Mouse (Mus musculus) heart, embryonic 11.5 days (tissue): ENCODE data around the gene Pacsin1. TPM values are rescaled to one million over a fixed set of nuclear protein-coding genes. Genes with fewer than 3 reads are reported as not detected.
A peak's percentile ranks its signal among the peaks of the same experiment; 100 is the strongest.

Source experiments
- ATAC-seq: fragments of 200-750 bp; cut with Nextera tagmentation; replicated peaks from 2 replicates; pipeline ENCODE4 v1.8.0; 2017; ENCODE audit warnings: moderate library complexity; ENCODE audit not compliant: insufficient number of reproducible peaks, low FRiP score, low TSS enrichment
- H3K27ac ChIP-seq: fragments of 300-500 bp; sonication (generic); 2 replicates; pipeline ENCODE4 v1.5.1; 2014; ENCODE audit warnings: mild to moderate bottlenecking, low read depth, low read length
- H3K27me3 ChIP-seq: fragments of 300-500 bp; sonication (generic); 2 replicates; pipeline ENCODE4 v1.6.1; 2014; ENCODE audit warnings: mild to moderate bottlenecking, low read length, mixed read lengths; ENCODE audit not compliant: control insufficient read depth, insufficient read depth
- H3K36me3 ChIP-seq: fragments of 300-500 bp; sonication (generic); 2 replicates; pipeline ENCODE4 v1.6.1; 2014; ENCODE audit warnings: mild to moderate bottlenecking, low read length, moderate library complexity, mixed read lengths; ENCODE audit not compliant: control insufficient read depth, insufficient read depth
- H3K4me1 ChIP-seq: fragments of 300-500 bp; sonication (generic); 2 replicates; pipeline ENCODE4 v1.6.1; 2014; ENCODE audit warnings: low read length; ENCODE audit not compliant: control insufficient read depth, insufficient read depth
- H3K4me2 ChIP-seq: fragments of 300-500 bp; sonication (generic); 2 replicates; pipeline ENCODE4 v1.6.1; 2014; ENCODE audit warnings: mild to moderate bottlenecking, moderate library complexity
- H3K4me3 ChIP-seq: fragments of 300-500 bp; sonication (generic); 2 replicates; pipeline ENCODE4 v1.5.1; 2014; ENCODE audit warnings: low read depth, low read length
- H3K9ac ChIP-seq: fragments of 300-500 bp; sonication (generic); 2 replicates; pipeline ENCODE4 v1.6.1; 2014; ENCODE audit warnings: mild to moderate bottlenecking, low read depth, low read length, moderate library complexity
- H3K9me3 ChIP-seq: fragments of 300-500 bp; sonication (generic); replicated peaks from 2 replicates; pipeline ENCODE4 v1.6.1; 2016; ENCODE audit warnings: low read length; ENCODE audit not compliant: control insufficient read depth
- WGBS: fragments of 180-500 bp; shearing (Covaris S2); extraction: QIAGEN DNeasy Blood & Tissue Kit; methylation state at CpG from one replicate; pipeline ENCODE4 v1.1.7; 2014; ENCODE audit not compliant: insufficient replicate concordance; 5-methylcytosine and 5-hydroxymethylcytosine counted together
- polyA plus RNA-seq: library from polyadenylated mRNA; unstranded; fragments of >200 nt; fragmentation: Nextera tagmentation; extraction: Ambion mirVana; gene quantifications from 2 replicates; pipeline ENCODE4 v1.2.1, GENCODE M21; 2014

Pacsin1 gene
- polyA plus RNA-seq, 1 experiment from 2014 or later: 2.5 TPM

DNA sequence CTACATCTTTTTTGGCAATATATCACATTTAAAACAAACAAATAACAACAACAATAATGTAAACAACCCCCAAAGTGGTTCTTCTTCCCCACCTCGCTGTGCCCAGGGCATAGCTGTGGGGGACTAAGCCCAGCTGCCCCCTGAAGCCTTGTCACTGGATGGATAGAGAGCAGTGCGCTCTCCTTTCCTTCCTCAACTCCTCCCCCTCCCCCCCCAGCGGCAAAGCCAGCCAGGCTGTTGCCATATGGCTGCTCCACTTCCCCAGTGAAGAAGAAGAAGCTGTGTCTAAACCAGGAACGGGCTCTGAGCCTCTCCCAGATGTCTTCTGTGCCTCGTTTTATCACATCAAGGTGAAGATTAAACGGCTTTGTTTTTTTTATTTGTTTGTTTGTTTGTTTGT, 12.2 kb upstream of the Pacsin1 start:
- H3K4me1 ChIP-seq: peaks cover 5% of the 10 kb centered on the region
- no peak for ATAC-seq
- WGBS: 30% methylated on average over 6 of the region's 6 CpGs
- no peak overlapping the region for H3K4me2 ChIP-seq
- no peak overlapping the region for H3K4me3 ChIP-seq
- no peak overlapping the region for H3K9ac ChIP-seq
- no peaks in the 10 kb centered on the region for H3K9me3 ChIP-seq
- H3K27ac ChIP-seq: no peak overlapping the region
- no peaks in the 10 kb centered on the region; the same call in 1 of the 2 replicates for H3K27me3 ChIP-seq
- H3K36me3 ChIP-seq: no peaks in the 10 kb centered on the region

DNA sequence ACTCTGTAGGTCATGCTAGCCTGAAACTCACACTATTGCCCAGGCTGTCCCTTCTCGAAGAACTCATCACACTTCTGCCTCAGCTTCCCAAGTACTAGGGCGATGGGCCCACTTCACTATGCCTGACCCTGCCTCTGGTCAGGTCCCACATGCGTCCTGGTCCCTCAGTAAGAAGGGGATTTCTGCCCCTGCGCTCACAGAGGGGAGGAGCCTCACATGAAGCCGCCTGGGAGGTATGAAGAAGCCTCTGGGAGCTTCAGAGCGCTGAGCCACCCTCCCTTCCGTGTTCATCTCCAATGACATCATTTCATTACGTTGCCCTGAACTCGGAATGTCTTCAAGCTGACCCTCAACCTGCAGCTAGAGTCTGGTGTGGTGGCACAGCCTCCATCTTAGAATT, 11.6 kb upstream of the Pacsin1 start:
- 68% methylated on average over 9 of the region's 9 CpGs for WGBS
- no peaks in the 10 kb centered on the region for H3K36me3 ChIP-seq

DNA sequence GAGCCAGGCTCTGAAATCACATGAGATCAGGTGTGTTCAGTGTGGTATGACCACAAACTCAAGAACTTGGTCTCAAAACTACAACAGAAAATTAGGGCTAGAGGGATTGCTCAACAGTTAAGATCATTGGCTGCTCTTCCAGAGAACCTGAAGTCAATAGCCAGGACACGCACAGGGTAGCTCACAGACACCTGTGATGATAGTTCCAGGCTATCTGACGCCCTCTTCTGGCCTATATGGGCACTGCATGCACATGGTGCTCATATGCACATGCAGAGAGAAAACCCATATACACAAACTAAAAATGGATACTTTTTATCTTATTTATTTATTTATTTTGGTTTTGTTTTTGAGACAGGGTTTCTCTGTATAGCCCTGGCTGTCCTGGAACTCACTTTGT, 10.7 kb upstream of the Pacsin1 start:
- 50% methylated on average over 2 of the region's 2 CpGs for WGBS
- Histone ChIP-seq H3K36me3 (no peaks in the 10 kb centered on the region), H3K4me3 (no peak overlapping the region), H3K4me2 (no peak overlapping the region), H3K27ac (no peak overlapping the region), H3K9ac (no peak overlapping the region), H3K9me3 (no peaks in the 10 kb centered on the region), H3K27me3 (no peaks in the 10 kb centered on the region; the same call in 1 of the 2 replicates), H3K4me1 (peaks cover 5% of the 10 kb centered on the region)
- ATAC-seq: no peak

More for the DNA sequence above, 11.6 kb upstream of the Pacsin1 start:
- Histone ChIP-seq H3K27ac (no peak overlapping the region), H3K9me3 (no peaks in the 10 kb centered on the region), H3K4me1 (peaks cover 5% of the 10 kb centered on the region), H3K4me2 (no peak overlapping the region), H3K9ac (no peak overlapping the region), H3K4me3 (no peak overlapping the region), H3K27me3 (no peaks in the 10 kb centered on the region; the same call in 1 of the 2 replicates)
- ATAC-seq: no peak

DNA sequence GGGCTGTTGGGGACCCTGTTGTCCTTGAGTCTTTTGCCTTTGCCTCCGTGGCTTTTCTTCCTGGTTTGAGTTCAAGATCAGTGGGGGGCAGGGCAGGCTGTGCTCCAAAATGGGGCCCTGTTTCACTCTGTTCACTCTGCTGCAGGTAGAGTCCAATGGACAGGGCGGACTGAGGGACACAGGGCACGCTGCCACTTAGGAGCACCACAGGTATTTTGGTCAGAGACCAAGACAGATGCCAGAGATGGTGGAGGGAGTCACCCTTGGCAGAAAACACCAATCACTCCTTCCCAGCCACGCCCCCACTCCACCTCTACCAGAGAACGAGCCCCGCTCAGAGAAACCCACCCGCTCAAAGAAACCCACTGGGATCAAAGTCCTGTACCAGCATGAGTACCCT, 9.5 kb upstream of the Pacsin1 start:
- Histone ChIP-seq H3K4me3 (no peak overlapping the region), H3K27ac (no peak overlapping the region), H3K9me3 (no peaks in the 10 kb centered on the region), H3K27me3 (no peaks in the 10 kb centered on the region; the same call in 1 of the 2 replicates), H3K9ac (no peak overlapping the region), H3K4me1 (peaks cover 5% of the 10 kb centered on the region), H3K4me2 (no peak overlapping the region), H3K36me3 (no peaks in the 10 kb centered on the region)
- ATAC-seq: no peak
- 32% methylated on average over 7 of the region's 7 CpGs for WGBS

DNA sequence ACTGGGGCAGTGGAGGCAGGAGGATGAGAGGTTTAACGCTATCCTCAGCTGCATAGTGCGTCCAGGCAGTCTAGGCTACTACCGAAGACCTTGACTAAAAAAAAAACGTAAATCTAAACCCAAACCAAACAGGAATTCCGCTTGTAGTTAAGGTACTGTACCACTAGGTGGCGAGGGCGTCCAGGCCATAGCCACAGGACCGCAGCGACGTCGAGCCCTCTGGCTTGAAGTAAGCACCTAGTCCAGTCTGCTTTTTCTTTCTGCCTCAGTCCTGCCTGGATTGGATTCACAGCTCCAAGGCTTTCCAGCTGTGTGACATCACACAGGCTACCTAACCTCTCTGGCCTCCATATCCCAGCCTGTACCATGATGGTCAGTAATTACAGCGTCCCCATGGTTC, 5.1 kb upstream of the Pacsin1 start:
- Histone ChIP-seq H3K27me3 (peaks cover 16% of the 10 kb centered on the region), H3K27ac (no peak overlapping the region), H3K9me3 (no peaks in the 10 kb centered on the region), H3K4me3 (no peak overlapping the region), H3K9ac (no peak overlapping the region), H3K36me3 (no peaks in the 10 kb centered on the region), H3K4me2 (no peak overlapping the region), H3K4me1 (no peaks in the 10 kb centered on the region; the same call in 1 of the 2 replicates)
- 0 out of 2 replicates have a peak, but pooled peaks have one; percentile 18 for ATAC-seq
- 11% methylated on average over 12 of the region's 12 CpGs for WGBS

DNA sequence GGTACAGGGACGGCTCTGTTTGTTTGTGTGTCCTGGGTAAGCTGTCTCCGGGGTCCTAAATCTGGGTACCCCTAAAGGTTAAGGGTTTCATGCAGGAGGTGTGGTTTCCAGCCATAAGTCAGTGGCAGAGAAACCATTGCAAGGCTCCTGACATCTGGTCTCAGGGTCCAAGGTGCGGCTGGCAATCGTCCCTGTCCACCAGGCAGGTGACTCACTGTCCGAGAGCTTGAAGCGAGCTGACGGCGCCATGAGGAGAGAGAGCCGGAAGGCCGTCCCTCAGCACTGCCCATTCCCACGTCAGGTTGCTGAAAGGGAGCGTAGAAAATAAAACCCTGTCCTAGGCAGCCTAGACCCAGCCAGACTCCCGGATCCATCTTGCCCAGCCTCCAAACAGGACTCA, 4.7 kb upstream of the Pacsin1 start:
- no peaks in the 10 kb centered on the region for H3K36me3 ChIP-seq
- 0 out of 2 replicates have a peak, but pooled peaks have one; percentile 8 for ATAC-seq
- no peak overlapping the region for H3K4me2 ChIP-seq
- H3K9me3 ChIP-seq: no peaks in the 10 kb centered on the region
- H3K9ac ChIP-seq: no peak overlapping the region
- H3K27me3 ChIP-seq: peaks cover 20% of the 10 kb centered on the region
- no peak overlapping the region for H3K27ac ChIP-seq
- 69% methylated on average over 13 of the region's 13 CpGs for WGBS
- no peak overlapping the region for H3K4me3 ChIP-seq
- H3K4me1 ChIP-seq: peaks cover 4% of the 10 kb centered on the region; the same call in 1 of the 2 replicates

DNA sequence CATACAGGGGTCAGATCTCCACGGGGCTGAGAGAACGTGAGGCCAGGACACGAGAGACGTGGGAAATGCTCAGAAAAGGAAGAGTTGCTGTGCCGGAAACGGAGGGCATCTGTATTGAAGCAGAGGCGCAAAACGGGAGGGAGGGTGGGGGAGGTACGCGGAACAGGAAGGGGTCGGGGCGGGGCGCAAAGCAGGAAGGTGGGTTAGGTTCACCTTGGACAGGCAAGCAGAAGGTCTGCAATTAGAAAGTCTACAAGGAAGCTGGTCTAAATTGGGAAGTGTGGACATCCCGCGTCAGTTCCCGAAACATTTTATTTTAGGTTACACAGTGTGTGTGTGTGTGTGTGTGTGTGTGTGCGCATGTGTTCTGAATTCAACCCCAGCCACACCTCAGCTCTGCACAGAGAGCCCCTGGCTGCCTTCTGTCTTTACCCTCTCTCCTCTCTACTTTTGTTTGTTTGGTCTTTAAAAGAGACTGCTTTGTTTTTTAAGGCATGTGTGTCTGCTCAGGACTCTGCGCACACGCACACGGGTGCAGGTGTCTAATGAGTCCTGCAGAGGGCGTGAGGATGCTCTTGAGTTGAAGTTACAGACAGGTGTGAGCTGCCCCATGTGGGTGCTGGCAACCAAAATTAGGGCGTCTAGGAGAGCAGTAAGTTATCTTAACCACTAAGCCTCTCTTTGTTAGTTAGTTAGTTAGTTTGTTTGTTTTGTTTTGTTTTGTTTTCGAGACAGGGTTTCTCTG, 3.1 kb upstream of the Pacsin1 start:
- 76% methylated on average over 23 of the region's 23 CpGs for WGBS

DNA sequence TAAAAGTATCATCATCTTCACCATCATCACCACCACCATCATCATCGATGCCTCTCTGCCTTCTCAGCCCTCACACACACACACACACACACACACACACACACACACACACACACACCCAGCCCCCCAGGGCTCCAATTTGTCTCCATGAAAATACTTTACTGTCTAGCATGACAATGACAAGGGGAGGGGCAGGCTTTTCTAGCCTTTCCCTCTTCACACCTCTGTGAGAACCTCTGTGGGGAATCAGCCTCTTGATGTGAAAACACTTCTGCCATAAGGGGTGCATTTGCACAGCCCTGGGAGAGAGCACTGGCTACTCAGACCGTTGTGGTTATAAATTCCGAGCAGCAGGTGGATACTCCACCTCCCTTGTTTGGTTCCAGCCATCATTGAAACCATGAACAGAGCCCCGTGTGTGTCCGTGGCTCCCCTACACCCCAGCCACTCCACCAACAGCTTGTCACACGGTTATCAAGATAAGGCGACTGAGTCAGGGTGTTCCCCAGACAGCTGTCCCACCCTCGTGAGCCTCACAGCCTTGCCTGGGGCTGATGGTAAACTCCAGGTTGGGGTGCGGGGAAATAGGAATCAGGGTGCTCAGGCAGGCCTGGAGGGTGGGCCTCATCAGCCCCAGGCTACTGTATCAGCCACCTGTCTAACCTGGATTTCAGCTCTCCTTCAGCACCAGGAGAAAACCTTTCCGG, 1.9 kb upstream of the Pacsin1 start:
- H3K4me1 ChIP-seq: peaks cover 14% of the 10 kb centered on the region
- H3K4me3 ChIP-seq: no peak overlapping the region
- no peaks in the 10 kb centered on the region for H3K36me3 ChIP-seq
- no peaks in the 10 kb centered on the region for H3K9me3 ChIP-seq
- H3K27ac ChIP-seq: no peak overlapping the region
- 46% methylated on average over 10 of the region's 10 CpGs for WGBS
- no peak for ATAC-seq
- H3K27me3 ChIP-seq: peaks cover 33% of the 10 kb centered on the region
- no peak overlapping the region for H3K4me2 ChIP-seq
- no peak overlapping the region for H3K9ac ChIP-seq

More for the DNA sequence above, 3.1 kb upstream of the Pacsin1 start:
- Histone ChIP-seq H3K4me2 (no peak overlapping the region), H3K4me3 (no peak overlapping the region), H3K4me1 (peaks cover 14% of the 10 kb centered on the region), H3K9ac (no peak overlapping the region), H3K36me3 (no peaks in the 10 kb centered on the region), H3K9me3 (no peaks in the 10 kb centered on the region), H3K27me3 (peaks cover 30% of the 10 kb centered on the region), H3K27ac (no peak overlapping the region)
- ATAC-seq: no peak
